Mouse (Mus musculus): ENCODE data around the gene Ntn4. TPM values are rescaled to one million over a fixed set of nuclear protein-coding genes. Genes with fewer than 3 reads are reported as not detected.
A peak's percentile ranks its signal among the peaks of the same experiment; 100 is the strongest.

Ntn4 gene
- polyA plus RNA-seq, 1 experiment: 0.20 TPM

GRCm38 (mm10) chr10:93741446-93742096, 101.1 kb downstream of the Ntn4 start:
- Histone ChIP-seq H3K4me1 (ENCODE audit: control insufficient read depth, insufficient read depth, low read length) (no peaks in the 10 kb centered on the region), H3K27ac (ENCODE audit: insufficient read depth, low read depth, low read length) (no peak overlapping the region), H3K4me3 (ENCODE audit: insufficient read depth, low read length) (no peak overlapping the region)
- no peak for TF ChIP-seq POLR2A (IDR thresholded peaks at IDR 0.05; ENCODE audit: borderline replicate concordance, low read depth, low read length)

DNA sequence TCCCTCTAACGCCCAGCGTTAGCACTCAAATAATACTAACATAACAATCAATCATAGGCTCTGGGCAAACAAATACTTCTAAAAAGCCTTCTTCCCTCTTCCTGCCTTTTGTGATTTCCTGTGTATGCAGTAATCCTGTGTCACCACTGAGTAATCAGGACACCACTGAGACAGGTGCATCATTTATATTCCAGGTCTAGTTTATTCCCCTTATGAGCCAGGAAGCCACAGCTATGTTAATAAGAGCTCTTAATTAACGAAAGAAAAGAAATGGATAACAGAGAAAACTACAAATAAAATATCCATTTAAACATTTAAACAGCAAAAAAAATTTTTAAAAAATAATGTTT, 101.6 kb downstream of the Ntn4 start:
- Histone ChIP-seq H3K4me3 (ENCODE audit: insufficient read depth, low read length) (no peak overlapping the region), H3K27ac (ENCODE audit: insufficient read depth, low read depth, low read length) (no peak overlapping the region), H3K4me1 (ENCODE audit: control insufficient read depth, insufficient read depth, low read length) (no peaks in the 10 kb centered on the region)
- no peak for TF ChIP-seq POLR2A (IDR thresholded peaks at IDR 0.05; ENCODE audit: borderline replicate concordance, low read depth, low read length)
- TF ChIP-seq CTCF (IDR thresholded peaks at IDR 0.05; ENCODE audit: low read depth, low read length): no peak

- H3K4me3 ChIP-seq (ENCODE audit: insufficient read depth, low read length): no peak overlapping the region
- TF ChIP-seq CTCF (IDR thresholded peaks at IDR 0.05; ENCODE audit: low read depth, low read length) (no peak), POLR2A (IDR thresholded peaks at IDR 0.05; ENCODE audit: borderline replicate concordance, low read depth, low read length) (no peak)
- no peak overlapping the region for H3K27ac ChIP-seq (ENCODE audit: insufficient read depth, low read depth, low read length)
- no peaks in the 10 kb centered on the region for H3K4me1 ChIP-seq (ENCODE audit: control insufficient read depth, insufficient read depth, low read length)
These were observed 102.1 kb downstream of the Ntn4 start for GRCm38 (mm10) chr10:93742598-93742997.

- no peak overlapping the region for H3K4me3 ChIP-seq (ENCODE audit: insufficient read depth, low read length)
These were observed 109.0 kb downstream of the Ntn4 start for GRCm38 (mm10) chr10:93749267-93750192.

DNA sequence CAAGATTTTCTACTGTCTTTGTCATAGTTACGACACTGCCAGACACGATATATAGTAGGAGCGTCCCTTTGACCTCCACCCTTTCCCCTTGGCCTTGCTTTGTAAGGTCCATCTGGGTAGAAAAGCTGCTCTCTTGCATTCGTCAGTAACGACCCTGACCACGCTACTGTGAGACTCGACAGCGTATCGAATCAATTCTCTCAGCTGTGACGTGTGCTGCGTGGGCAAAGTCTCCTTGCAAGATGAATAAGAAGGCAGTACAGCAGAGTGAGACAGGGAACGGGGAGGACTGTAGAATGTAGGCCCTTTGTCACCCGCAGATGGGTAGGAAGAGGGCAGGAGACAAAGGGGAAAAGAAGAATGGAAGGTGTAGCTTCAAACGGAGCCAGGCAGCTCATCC, 110.8 kb downstream of the Ntn4 start:
- TF ChIP-seq CTCF (IDR thresholded peaks at IDR 0.05; ENCODE audit: low read depth, low read length): no peak
- no peak for TF ChIP-seq POLR2A (IDR thresholded peaks at IDR 0.05; ENCODE audit: borderline replicate concordance, low read depth, low read length)

More at GRCm38 (mm10) chr10:93749267-93750192, 109.0 kb downstream of the Ntn4 start:
- no peak overlapping the region for H3K27ac ChIP-seq (ENCODE audit: insufficient read depth, low read depth, low read length)
- no peak for TF ChIP-seq POLR2A (IDR thresholded peaks at IDR 0.05; ENCODE audit: borderline replicate concordance, low read depth, low read length)
- TF ChIP-seq CTCF (IDR thresholded peaks at IDR 0.05; ENCODE audit: low read depth, low read length): no peak
- no peaks in the 10 kb centered on the region for H3K4me1 ChIP-seq (ENCODE audit: control insufficient read depth, insufficient read depth, low read length)

GRCm38 (mm10) chr10:93753711-93754391, 113.4 kb downstream of the Ntn4 start:
- Histone ChIP-seq H3K27ac (ENCODE audit: insufficient read depth, low read depth, low read length) (no peak overlapping the region), H3K4me1 (ENCODE audit: control insufficient read depth, insufficient read depth, low read length) (no peaks in the 10 kb centered on the region), H3K4me3 (ENCODE audit: insufficient read depth, low read length) (no peak overlapping the region)
- no peak for TF ChIP-seq POLR2A (IDR thresholded peaks at IDR 0.05; ENCODE audit: borderline replicate concordance, low read depth, low read length)
- no peak for TF ChIP-seq CTCF (IDR thresholded peaks at IDR 0.05; ENCODE audit: low read depth, low read length)

More for the DNA sequence above, 110.8 kb downstream of the Ntn4 start:
- Histone ChIP-seq H3K27ac (ENCODE audit: insufficient read depth, low read depth, low read length) (no peak overlapping the region), H3K4me1 (ENCODE audit: control insufficient read depth, insufficient read depth, low read length) (no peaks in the 10 kb centered on the region), H3K4me3 (ENCODE audit: insufficient read depth, low read length) (no peak overlapping the region)

GRCm38 (mm10) chr10:93756211-93756610, 115.7 kb downstream of the Ntn4 start:
- Histone ChIP-seq H3K4me1 (ENCODE audit: control insufficient read depth, insufficient read depth, low read length) (no peaks in the 10 kb centered on the region), H3K27ac (ENCODE audit: insufficient read depth, low read depth, low read length) (no peak overlapping the region), H3K4me3 (ENCODE audit: insufficient read depth, low read length) (no peak overlapping the region)
- TF ChIP-seq CTCF (IDR thresholded peaks at IDR 0.05; ENCODE audit: low read depth, low read length) (no peak), POLR2A (IDR thresholded peaks at IDR 0.05; ENCODE audit: borderline replicate concordance, low read depth, low read length) (no peak)

GRCm38 (mm10) chr10:93759644-93760043, 119.2 kb downstream of the Ntn4 start:
- Histone ChIP-seq H3K4me3 (ENCODE audit: insufficient read depth, low read length) (no peak overlapping the region), H3K4me1 (ENCODE audit: control insufficient read depth, insufficient read depth, low read length) (no peaks in the 10 kb centered on the region), H3K27ac (ENCODE audit: insufficient read depth, low read depth, low read length) (no peak overlapping the region)
- TF ChIP-seq POLR2A (IDR thresholded peaks at IDR 0.05; ENCODE audit: borderline replicate concordance, low read depth, low read length): no peak

- TF ChIP-seq POLR2A (IDR thresholded peaks at IDR 0.05; ENCODE audit: borderline replicate concordance, low read depth, low read length) (no peak), CTCF (IDR thresholded peaks at IDR 0.05; ENCODE audit: low read depth, low read length) (no peak)
- no peaks in the 10 kb centered on the region for H3K4me1 ChIP-seq (ENCODE audit: control insufficient read depth, insufficient read depth, low read length)
- no peak overlapping the region for H3K4me3 ChIP-seq (ENCODE audit: insufficient read depth, low read length)
- H3K27ac ChIP-seq (ENCODE audit: insufficient read depth, low read depth, low read length): no peak overlapping the region
These were observed 119.9 kb downstream of the Ntn4 start for GRCm38 (mm10) chr10:93760429-93760828.

GRCm38 (mm10) chr10:93763074-93763473, 122.6 kb downstream of the Ntn4 start:
- no peak overlapping the region for H3K4me3 ChIP-seq (ENCODE audit: insufficient read depth, low read length)
- H3K4me1 ChIP-seq (ENCODE audit: control insufficient read depth, insufficient read depth, low read length): no peaks in the 10 kb centered on the region
- TF ChIP-seq POLR2A (IDR thresholded peaks at IDR 0.05; ENCODE audit: borderline replicate concordance, low read depth, low read length): no peak
- TF ChIP-seq CTCF (IDR thresholded peaks at IDR 0.05; ENCODE audit: low read depth, low read length): peak; percentile 67
- H3K27ac ChIP-seq (ENCODE audit: insufficient read depth, low read depth, low read length): no peak overlapping the region
